ENCODE assay signal across 14 mouse cellular contexts in genomic region chr3:34552542-34553208, GRCm38 (mm10).
A peak's percentile ranks its signal among the peaks of the same experiment; 100 is the strongest.
DNase-seq lines count a peak whose midpoint lies in the region; ATAC-seq and TF ChIP-seq lines count a peak whose summit lies in the region.
"Had no signal": no experiment of that assay in that cellular context is flagged by ENCODE, and none has a peak within 500 bp of the region (broad histone marks: within the 10 kb centered on the region; RNA-seq: fewer than 3 reads in every experiment).

No protein-coding gene starts in this region.

- H3K27me3 ChIP-seq in lung, embryonic 14.5 days (ENCODE audit: insufficient read depth, low read length): no peaks in the 10 kb centered on the region
- H3K27me3 ChIP-seq in forebrain, embryonic 13.5 days: no peaks in the 10 kb centered on the region
- H3K27me3 ChIP-seq in neural tube, embryonic 14.5 days (ENCODE audit: control insufficient read depth, insufficient read depth, low read length): no peaks in the 10 kb centered on the region
- H3K27me3 ChIP-seq in stomach, postnatal 0 days (ENCODE audit: control insufficient read depth, insufficient read depth, low read length): no peaks in the 10 kb centered on the region
- no peaks in the 10 kb centered on the region for H3K27me3 ChIP-seq in liver, embryonic 12.5 days (replicated peaks)
- H3K27me3 ChIP-seq: neural tube, embryonic 12.5 days had no signal

- no peaks in the 10 kb centered on the region for H3K4me1 ChIP-seq in lung, embryonic 14.5 days (ENCODE audit: insufficient read depth)
- peaks cover 31% of the 10 kb centered on the region for H3K4me1 ChIP-seq in forebrain, embryonic 13.5 days
- H3K4me1 ChIP-seq in neural tube, embryonic 14.5 days (ENCODE audit: control insufficient read depth, insufficient read depth, low read length): no peaks in the 10 kb centered on the region
- no peaks in the 10 kb centered on the region for H3K4me1 ChIP-seq in stomach, postnatal 0 days (replicated peaks; ENCODE audit: control insufficient read depth, insufficient read depth)
- H3K4me1 ChIP-seq in liver, embryonic 12.5 days: no peaks in the 10 kb centered on the region
- H3K4me1 ChIP-seq: neural tube, embryonic 12.5 days had no signal

- no peaks in the 10 kb centered on the region for H3K9me3 ChIP-seq in lung, embryonic 14.5 days (ENCODE audit: low read depth, low read length)
- no peaks in the 10 kb centered on the region for H3K9me3 ChIP-seq in forebrain, embryonic 13.5 days (replicated peaks)
- H3K9me3 ChIP-seq in neural tube, embryonic 14.5 days (ENCODE audit: control insufficient read depth, low read length): no peaks in the 10 kb centered on the region
- H3K9me3 ChIP-seq in stomach, postnatal 0 days (ENCODE audit: control insufficient read depth, low read length): no peaks in the 10 kb centered on the region
- H3K9me3 ChIP-seq in liver, embryonic 12.5 days (replicated peaks): no peaks in the 10 kb centered on the region
- H3K9me3 ChIP-seq: neural tube, embryonic 12.5 days had no signal

- H3K27ac ChIP-seq in lung, embryonic 14.5 days (ENCODE audit: low read depth): no peak overlapping the region
- H3K27ac ChIP-seq in forebrain, embryonic 13.5 days: no peak overlapping the region
- no peak overlapping the region for H3K27ac ChIP-seq in neural tube, embryonic 14.5 days (ENCODE audit: low read depth, low read length)
- H3K27ac ChIP-seq in stomach, postnatal 0 days (replicated peaks): no peak overlapping the region
- H3K27ac ChIP-seq in liver, embryonic 12.5 days: no peak overlapping the region
- H3K27ac ChIP-seq: neural tube, embryonic 12.5 days had no signal

- no peak overlapping the region for H3K9ac ChIP-seq in lung, embryonic 14.5 days
- no peak overlapping the region for H3K9ac ChIP-seq in forebrain, embryonic 13.5 days
- no peak overlapping the region for H3K9ac ChIP-seq in neural tube, embryonic 14.5 days (replicated peaks; ENCODE audit: low read depth, low read length)
- H3K9ac ChIP-seq in stomach, postnatal 0 days (ENCODE audit: low read length): no peak overlapping the region
- no peak overlapping the region for H3K9ac ChIP-seq in liver, embryonic 12.5 days
- H3K9ac ChIP-seq: neural tube, embryonic 12.5 days had no signal

- no peak for ATAC-seq in lung, embryonic 14.5 days (ENCODE audit: insufficient read depth)
- ATAC-seq in forebrain, embryonic 13.5 days: peak; percentile 59
- ATAC-seq in neural tube, embryonic 14.5 days (ENCODE audit: low read depth): no peak
- no peak for ATAC-seq in stomach, postnatal 0 days (ENCODE audit: low FRiP score, low TSS enrichment)
- ATAC-seq in liver, embryonic 12.5 days: no peak

- TF ChIP-seq EP300 in stomach, postnatal 0 days (optimal IDR thresholded peaks at IDR 0.05): no peak

- H3K4me2 ChIP-seq in lung, embryonic 14.5 days: 0 out of 2 replicates have a peak overlapping the region, but pooled peaks have one; percentile 15
- peak overlapping the region; percentile 32 for H3K4me2 ChIP-seq in forebrain, embryonic 13.5 days
- H3K4me2 ChIP-seq in neural tube, embryonic 14.5 days (ENCODE audit: low read depth, low read length): peak overlapping the region; percentile 2; the same call in 1 of the 2 replicates
- H3K4me2 ChIP-seq in stomach, postnatal 0 days (replicated peaks; ENCODE audit: low read depth): no peak overlapping the region
- H3K4me2 ChIP-seq in liver, embryonic 12.5 days: no peak overlapping the region
- H3K4me2 ChIP-seq: neural tube, embryonic 12.5 days had no signal

- peak; percentile 55 for DNase-seq in heart, adult 11 months
- DNase-seq in heart, adult 8-10 months (ENCODE audit: low spot score): no peak
- peak; percentile 6 for DNase-seq in lung, embryonic 14.5 days
- DNase-seq in lung, postnatal 4 days: no peak
- DNase-seq in stomach, postnatal 0 days (ENCODE audit: low spot score): no peak
- DNase-seq: cerebellum, adult 11-12 months; gastrocnemius, postnatal 25 days; lung, adult 18-20 months; spleen, adult 18-20 months; thymus, postnatal 25 days had no signal

- H3K4me3 ChIP-seq in lung, embryonic 14.5 days (ENCODE audit: low read depth, low read length): no peak overlapping the region
- no peak overlapping the region for H3K4me3 ChIP-seq in forebrain, embryonic 13.5 days
- no peak overlapping the region for H3K4me3 ChIP-seq in neural tube, embryonic 14.5 days (ENCODE audit: low read depth, low read length)
- no peak overlapping the region for H3K4me3 ChIP-seq in stomach, postnatal 0 days (ENCODE audit: low read depth, low read length)
- no peak overlapping the region for H3K4me3 ChIP-seq in liver, embryonic 12.5 days
- H3K4me3 ChIP-seq: neural tube, embryonic 12.5 days had no signal

- whole genome bisulfite sequencing in lung, embryonic 14.5 days: 48% methylated on average over 17 of the region's 17 CpGs
- WGBS in forebrain, embryonic 13.5 days: 35% methylated on average over 16 of the region's 17 CpGs
- 43% methylated on average over 16 of the region's 17 CpGs for WGBS in neural tube, embryonic 14.5 days
- 52% methylated on average over 12 of the region's 17 CpGs for WGBS in stomach, postnatal 0 days
- WGBS in liver, embryonic 12.5 days (ENCODE audit: insufficient replicate concordance): 69% methylated on average over 13 of the region's 17 CpGs

- no peaks in the 10 kb centered on the region for H3K36me3 ChIP-seq in lung, embryonic 14.5 days (ENCODE audit: insufficient read depth)
- H3K36me3 ChIP-seq in forebrain, embryonic 13.5 days (ENCODE audit: poor library complexity, severe bottlenecking): no peaks in the 10 kb centered on the region
- H3K36me3 ChIP-seq in neural tube, embryonic 14.5 days (ENCODE audit: control insufficient read depth, insufficient read depth, low read length): no peaks in the 10 kb centered on the region
- H3K36me3 ChIP-seq in stomach, postnatal 0 days (ENCODE audit: control insufficient read depth, insufficient read depth, low read length): no peaks in the 10 kb centered on the region
- H3K36me3 ChIP-seq in liver, embryonic 12.5 days: no peaks in the 10 kb centered on the region
- H3K36me3 ChIP-seq: neural tube, embryonic 12.5 days had no signal

- TF ChIP-seq CTCF in lung, embryonic 14.5 days (IDR thresholded peaks at IDR 0.05; ENCODE audit: low read depth): no peak
- TF ChIP-seq CTCF in stomach, postnatal 0 days (IDR thresholded peaks at IDR 0.05; ENCODE audit: low read depth): no peak

Comparison
In these comparisons a context has a peak if more than half of its experiments do, and no peak if none do; other contexts are left out.
1. DNase-seq: peak in heart, adult 11 months (single experiment) and lung, embryonic 14.5 days (single experiment); none in heart, adult 8-10 months (single experiment), lung, postnatal 4 days (0 of 2) and stomach, postnatal 0 days (single experiment).
2. H3K4me2 ChIP-seq: peak in lung, embryonic 14.5 days (single experiment), forebrain, embryonic 13.5 days (single experiment) and neural tube, embryonic 14.5 days (single experiment); none in stomach, postnatal 0 days (single experiment) and liver, embryonic 12.5 days (single experiment).